Comparison of ENCODE assay signal across 10 mouse cellular contexts in the genomic region with DNA sequence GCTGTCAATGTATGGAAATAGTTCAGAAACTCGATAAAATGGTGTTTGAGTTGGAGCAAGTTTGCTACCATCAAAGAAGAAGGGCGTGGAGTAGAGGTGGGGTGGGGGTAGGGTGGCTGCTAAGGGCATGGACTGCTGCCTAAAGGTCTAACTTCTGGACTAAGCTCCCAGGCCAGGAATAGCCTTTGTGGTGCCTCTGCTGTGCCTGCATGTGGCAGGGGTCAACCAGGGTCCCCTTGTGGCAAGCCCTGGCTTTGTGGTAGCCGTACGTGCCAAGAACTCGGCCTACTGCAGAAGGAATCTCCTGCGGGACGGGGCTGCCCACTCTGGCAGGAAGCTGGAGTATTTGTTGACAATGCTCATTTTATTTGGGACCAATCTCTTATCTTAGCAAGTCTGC.
"Had no signal": no experiment of that assay in that cellular context is flagged by ENCODE, and none has a peak within 500 bp of the region (broad histone marks: within the 10 kb centered on the region; RNA-seq: fewer than 3 reads in every experiment).

No protein-coding gene starts in this region.

- DNase-seq: kidney, postnatal 14 days; kidney, postnatal 4 days; liver; lung, adult 18-20 months; lung, postnatal 10 days; lung, postnatal 36 days; retina, postnatal 1 day; right cerebral cortex, postnatal 25 days; thymus, adult 18-20 months; thymus, postnatal 36 days had no signal
